Mouse (Mus musculus): ENCODE measurements around the gene Cbr2.
"Not testable (repeated sequence)": the region's sequence is repeated elsewhere in the genome, so short reads cannot be mapped to it uniquely, and the experiment has no call there.

Cbr2 gene

GRCm38 (mm10) chr11:120731858-120732680, at the start of gene Cbr2:
Cbr2 (minus strand) TSS chr11:120732114.
- no peak for DNase-seq

GRCm38 (mm10) chr11:120781361-120781760, 49.4 kb upstream of the Cbr2 start:
- not testable (repeated sequence) for DNase-seq

- DNase-seq: no peak
Observed at GRCm38 (mm10) chr11:120779876-120780275, 48.0 kb upstream of the Cbr2 start.

DNA sequence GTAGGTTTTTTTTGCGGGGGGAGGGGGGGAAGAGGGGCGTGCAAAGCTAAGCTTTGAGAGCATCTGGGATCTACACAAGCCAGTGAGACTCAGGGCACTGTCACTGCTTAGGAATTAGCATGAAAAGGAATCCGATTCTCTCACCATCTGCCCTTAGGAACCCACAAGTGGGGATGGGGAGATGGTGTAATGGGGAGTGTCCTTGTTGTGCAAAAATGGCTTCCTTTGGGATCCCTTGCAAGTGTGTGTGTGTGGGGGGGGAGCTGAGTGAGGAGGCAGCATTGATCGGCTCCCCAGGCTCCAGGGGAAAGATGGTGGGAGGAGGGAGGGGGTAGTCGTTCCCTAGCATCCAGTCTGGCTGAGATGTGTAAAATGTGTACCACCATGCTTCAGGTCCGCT, 45.2 kb upstream of the Cbr2 start:
- no peak for DNase-seq

DNA sequence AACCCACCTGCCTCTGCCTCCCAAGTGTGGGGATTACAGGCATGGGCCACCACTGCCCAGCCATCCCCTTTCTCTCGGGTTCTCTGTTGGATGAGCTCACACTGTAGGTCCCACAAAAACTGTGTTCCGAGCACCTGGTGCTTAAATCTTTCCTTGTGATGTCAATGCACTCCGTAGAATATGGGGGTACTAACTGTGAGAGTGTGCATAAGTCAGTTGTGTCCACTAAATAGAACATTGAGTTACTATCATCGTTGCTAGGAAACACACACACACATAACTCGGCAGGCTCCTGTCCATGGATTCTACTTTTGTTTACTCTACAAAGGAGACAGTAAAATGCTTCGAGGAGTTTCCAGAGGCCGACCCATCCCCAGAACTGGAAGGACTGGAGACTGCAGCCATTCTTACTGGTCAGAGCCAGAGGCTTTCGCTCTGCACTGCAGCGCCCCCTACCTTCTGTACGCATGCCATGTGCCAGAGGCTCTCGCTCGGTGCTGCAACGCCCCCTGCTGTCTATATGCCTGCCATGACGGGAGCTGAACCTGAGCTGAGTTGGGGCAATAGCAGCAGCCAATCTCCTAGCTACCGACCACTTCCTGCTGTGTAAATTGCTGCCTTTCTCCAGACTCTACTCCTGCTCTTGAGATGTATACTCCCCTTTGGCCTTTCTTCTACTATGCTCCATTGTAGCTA, 44.0 kb upstream of the Cbr2 start:
- DNase-seq: peak; percentile 99 to 100

- DNase-seq: no peak
Observed at GRCm38 (mm10) chr11:120773463-120774190, 41.7 kb upstream of the Cbr2 start.

DNA sequence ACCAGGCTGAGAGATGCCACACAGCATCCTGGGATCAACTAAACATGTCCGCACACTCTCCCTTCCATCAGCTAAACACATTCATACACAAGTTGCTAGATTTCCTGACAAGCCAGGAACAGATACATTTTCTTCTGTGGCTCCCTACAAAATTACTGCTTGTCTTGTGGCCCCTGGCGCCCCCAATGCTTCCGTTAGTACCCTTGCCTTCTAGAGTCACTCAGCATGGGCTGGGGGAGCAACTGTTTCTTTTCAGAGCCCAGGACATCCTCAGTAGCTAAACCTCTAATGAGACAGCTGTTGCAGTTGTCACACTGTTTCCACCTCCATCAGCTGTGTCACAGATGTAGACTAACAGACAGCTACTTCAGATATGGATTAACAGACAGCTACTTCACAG, 40.8 kb upstream of the Cbr2 start:
- no peak for DNase-seq

- no peak for DNase-seq
Observed at GRCm38 (mm10) chr11:120768206-120768605, 36.3 kb upstream of the Cbr2 start.

DNA sequence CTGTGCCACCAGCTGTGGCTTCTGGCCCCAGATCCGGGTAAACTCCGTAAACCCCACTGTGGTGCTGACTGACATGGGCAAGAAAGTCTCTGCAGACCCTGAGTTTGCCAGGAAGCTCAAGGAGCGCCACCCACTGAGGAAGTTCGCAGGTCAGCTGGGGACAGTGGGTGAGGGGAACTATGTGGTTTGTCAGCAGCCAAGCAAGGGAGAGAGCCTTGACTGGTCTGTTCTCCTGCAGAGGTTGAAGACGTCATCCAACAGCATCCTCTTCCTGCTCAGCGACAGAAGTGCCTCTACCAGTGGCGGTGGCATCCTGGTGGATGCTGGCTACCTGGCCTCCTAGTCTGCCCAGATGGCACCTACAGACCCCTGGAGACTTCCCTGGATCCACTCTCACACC, 35.1 kb upstream of the Cbr2 start:
- DNase-seq: not testable (repeated sequence)

GRCm38 (mm10) chr11:120763121-120763999, 31.4 kb upstream of the Cbr2 start:
- not testable (repeated sequence) for DNase-seq

DNA sequence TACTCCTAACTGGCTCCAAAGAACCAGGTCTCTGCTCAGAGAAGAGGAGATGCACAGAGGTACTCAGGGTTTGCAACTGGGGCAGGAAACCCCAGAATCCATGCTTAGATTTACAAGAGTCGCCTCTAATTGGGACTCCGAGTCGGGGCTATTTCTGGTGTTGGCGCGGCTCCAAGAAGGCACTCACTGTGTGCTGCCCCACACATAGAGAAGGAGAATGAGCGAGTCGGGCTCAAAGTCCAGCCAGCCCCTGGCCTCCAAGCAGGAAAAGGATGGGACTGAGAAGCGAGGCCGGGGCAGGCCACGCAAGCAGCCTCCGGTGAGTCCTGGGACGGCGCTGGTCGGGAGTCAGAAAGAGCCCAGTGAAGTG, 30.7 kb upstream of the Cbr2 start, which contains the start of gene Hmga1b:
Hmga1b (plus strand) TSS at position 123 of the 370 bp plus-strand sequence.
- not testable (repeated sequence) for DNase-seq

- no peak for DNase-seq
Observed at GRCm38 (mm10) chr11:120761811-120762671, 30.1 kb upstream of the Cbr2 start.

GRCm38 (mm10) chr11:120760236-120760635, 28.3 kb upstream of the Cbr2 start:
- no peak for DNase-seq

DNA sequence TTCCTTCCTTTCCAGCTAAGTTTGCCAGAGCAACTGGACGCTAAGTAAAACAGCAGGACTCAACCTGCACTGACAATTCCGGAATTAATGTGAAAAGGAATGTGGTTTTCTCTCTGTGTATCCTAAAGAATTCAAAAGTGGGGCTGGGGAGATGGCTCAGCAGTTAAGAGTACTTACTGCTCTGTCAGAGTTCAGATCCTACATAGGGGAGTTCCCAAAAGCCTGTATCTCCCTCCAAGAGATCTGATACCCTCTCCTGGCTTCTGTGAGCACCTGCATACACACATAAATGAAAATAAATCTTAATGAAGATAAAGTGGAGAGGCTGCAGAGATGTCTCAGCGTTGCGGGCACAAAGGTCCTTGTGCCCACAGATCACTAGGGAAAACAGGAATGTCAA, 19.7 kb upstream of the Cbr2 start:
- DNase-seq: no peak

GRCm38 (mm10) chr11:120749430-120749829, 17.5 kb upstream of the Cbr2 start:
- DNase-seq: peak in 1 of 2 experiments; percentile 32

- DNase-seq: no peak
Observed at GRCm38 (mm10) chr11:120747974-120748373, 16.1 kb upstream of the Cbr2 start.

- DNase-seq: no peak
Observed at GRCm38 (mm10) chr11:120744121-120744701, 12.3 kb upstream of the Cbr2 start.

GRCm38 (mm10) chr11:120740981-120741380, 9.1 kb upstream of the Cbr2 start:
- no peak for DNase-seq

GRCm38 (mm10) chr11:120736424-120736823, 4.5 kb upstream of the Cbr2 start:
- DNase-seq: no peak

DNA sequence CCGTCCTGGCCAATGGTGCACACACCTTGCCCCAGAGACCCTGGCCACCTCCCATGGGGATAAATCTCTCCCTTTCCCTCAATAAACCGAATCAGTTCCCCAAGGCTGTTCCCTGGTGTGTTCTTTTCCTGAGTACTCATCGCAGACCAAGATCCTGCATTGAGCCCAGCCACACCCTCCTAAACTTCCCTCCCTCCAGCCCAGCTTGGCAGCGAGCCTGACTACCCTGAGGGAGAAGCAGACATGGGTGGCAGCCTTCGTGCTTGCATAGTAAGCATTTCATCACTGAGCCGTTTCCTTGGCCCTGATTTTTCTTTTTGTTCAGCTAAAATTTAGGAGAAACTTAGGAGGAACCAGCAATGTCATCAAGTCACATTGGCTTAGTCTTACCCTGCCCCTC, 1.6 kb upstream of the Cbr2 start:
- DNase-seq: no peak

- DNase-seq: no peak
Observed at GRCm38 (mm10) chr11:120731395-120731794, 519 bp downstream of the Cbr2 start.

Measured in cerebellum, postnatal 14 days (tissue).